Mouse (Mus musculus): Measurements from ENCODE around the gene Cct4. TPM values are rescaled to one million over a fixed set of nuclear protein-coding genes. Genes with fewer than 3 reads are reported as not detected.

Cct4 gene
- 298 TPM for polyA plus RNA-seq (2015; fragmentation: Illumina TruSeq; extraction: RNeasy Lipid Tissue Mini Kit (QIAGEN cat#74804); ENCODE audit: insufficient read depth, low replicate concordance)

DNA sequence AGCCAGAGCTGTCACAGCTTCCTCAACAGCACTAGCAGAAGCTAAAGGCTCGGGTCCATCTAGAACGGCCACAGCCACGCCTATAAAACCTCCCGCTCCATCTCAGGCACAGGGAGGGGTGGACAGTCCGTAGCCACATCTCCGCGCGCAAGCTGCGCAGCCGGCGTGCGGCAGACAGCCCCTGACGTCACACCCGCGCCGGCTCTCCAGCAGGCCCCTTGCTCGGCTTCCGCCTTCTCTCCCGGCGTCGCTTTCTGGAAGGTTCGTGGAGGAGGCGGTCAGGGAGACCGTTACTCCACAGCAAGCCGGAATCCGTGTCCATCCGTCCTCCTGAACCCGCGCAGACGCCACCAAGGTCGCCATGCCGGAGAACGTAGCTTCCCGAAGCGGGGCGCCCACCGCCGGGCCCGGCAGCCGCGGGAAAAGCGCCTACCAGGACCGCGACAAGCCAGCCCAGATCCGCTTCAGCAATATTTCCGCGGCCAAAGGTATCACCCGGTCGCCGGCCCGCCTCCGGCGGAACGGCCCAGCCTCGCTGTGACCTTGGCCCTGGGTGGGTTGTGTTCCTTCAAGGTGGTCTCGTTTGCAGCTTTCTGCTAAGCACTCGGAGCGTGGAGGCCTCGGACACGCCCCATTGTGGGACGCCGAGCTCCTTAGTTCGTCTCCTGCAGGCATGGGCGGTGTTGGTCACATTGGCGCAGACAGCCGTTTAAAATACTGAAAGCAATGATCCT lies at the start of gene Cct4:
Gene Cct4 (plus strand): TSS at position 127 of the 734 bp plus-strand sequence.

DNA sequence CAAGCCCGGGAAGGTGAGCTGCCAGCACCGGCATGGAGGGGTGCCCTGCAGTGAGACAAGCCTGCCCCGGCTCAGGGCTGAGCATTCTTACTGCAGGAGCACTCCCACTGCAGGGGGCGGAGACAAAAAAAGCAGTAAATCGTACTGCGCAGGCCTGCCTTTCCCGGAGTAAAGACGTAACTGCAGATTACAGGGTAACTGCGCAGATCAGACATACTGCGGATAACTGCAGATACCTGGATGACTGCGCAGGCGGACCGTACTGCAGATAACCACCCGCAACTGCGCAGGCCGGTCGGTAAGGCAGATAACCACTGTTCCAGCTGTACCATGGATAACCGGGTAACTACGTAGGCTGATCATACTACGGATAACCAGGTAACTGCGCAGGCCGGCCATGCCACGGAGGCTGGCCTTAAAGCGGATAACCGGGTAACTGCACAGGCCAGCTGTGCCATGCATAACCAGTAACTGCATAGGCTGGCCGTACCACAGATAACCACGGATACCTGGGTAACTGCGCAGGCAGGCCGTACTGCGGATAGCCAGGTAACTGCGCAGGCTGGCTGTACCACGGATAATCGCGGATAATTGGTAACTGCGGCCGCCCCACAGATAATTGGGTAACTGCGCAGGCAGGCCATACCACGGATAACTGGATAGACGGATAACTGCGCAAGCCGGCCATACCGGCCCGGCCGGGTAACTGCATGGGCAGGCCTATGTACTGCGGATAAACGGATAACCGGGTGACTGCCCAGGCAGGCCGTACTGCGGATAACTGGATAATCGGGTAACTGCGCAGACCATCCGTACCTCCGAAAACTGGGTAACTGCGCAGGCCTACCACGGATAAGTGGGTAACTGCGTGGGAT lies 18.2 kb upstream of the Cct4 start, which contains the start of gene Zrsr1:
Gene Zrsr1 (plus strand): TSS at position 171 of the 875 bp plus-strand sequence.

DNA sequence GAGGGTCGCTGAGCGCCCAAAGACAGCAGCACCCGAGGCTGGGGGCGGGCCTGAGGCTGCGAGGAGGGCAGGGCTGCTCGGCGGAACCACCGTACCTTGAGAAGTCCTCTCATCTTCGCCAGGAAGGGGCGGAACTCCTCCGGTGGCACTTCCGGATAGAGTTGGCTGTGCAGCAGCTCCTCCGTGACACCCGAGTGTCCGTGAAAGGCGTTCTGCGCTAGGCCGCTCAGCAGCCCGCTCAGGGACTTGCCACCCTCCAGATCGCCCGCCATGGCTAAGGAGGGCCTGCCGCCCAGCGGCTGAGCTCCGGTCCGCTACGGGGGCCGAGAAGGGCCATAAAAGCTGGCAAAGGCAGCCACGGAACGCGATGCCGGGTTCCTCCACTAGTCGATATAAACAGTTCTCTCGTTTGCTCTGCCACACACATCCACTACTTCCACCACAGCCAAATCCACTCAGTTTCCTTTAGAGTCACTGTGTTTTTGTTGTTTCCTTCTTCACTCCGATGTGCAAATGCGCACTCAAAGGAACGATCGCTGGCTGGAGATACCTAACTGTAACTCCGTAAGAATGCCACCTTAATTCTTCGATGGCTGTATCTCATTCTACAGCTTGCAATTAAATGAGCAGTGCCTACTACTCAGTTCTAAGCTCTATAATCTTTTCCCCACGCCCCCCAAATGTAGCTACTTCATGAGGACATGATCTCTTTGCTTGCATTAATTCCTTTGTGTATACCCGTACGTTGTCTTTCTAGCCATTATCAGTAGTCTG lies 8.1 kb upstream of the Cct4 start, which contains the start of the genes Gm28048 and Commd1:
Gene Gm28048 (minus strand): TSS at position 107 of the 774 bp plus-strand sequence.
Gene Commd1 (minus strand): TSS at position 399 of the 774 bp plus-strand sequence.

DNA sequence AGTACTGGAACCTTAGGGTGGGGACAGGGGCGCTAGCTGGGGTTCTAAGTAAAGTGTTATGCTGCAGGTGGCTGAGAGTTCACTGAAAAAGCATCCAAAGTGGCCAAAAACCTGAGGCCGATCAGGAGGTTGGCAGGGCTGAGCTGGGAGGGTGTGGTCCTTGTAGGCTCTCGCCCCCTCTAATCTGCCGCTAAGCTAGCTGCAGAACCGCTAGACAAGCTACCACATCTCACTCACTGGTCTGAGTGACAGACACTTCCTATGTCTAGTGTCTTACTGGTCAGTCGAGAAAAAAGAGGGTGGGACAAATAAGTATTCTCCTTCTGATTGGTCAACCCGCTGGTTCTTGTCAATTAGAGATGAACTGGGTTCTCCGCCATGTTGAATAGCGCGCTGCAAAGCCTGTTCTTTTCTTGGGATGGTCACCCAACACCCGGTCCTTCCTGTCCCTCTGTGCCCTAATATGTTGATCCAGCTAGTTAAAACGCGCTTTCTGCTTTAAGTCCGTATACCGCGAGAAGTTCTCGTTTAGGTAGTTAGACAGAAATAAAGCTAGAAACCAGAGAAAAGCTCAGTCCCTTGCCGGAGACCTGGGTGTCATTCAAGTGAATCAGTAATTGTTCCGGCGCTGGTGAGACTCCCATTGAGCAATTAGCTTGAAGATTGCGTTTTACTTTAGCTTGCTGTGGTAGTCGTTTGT lies 17.3 kb downstream of the Cct4 start, which contains the start of gene Fam161a:
Gene Fam161a (plus strand): TSS at position 51 of the 700 bp plus-strand sequence.

Other genes starting within 250 kb of the Cct4 start
- 69.6 TPM for gene B3gnt2, start 129.6 kb upstream of the Cct4 start, polyA plus RNA-seq (2015; fragmentation: Illumina TruSeq; extraction: RNeasy Lipid Tissue Mini Kit (QIAGEN cat#74804); ENCODE audit: insufficient read depth, low replicate concordance)
- 55.2 TPM for gene Zrsr1, start 18.5 kb upstream of the Cct4 start, polyA plus RNA-seq (2015; fragmentation: Illumina TruSeq; extraction: RNeasy Lipid Tissue Mini Kit (QIAGEN cat#74804); ENCODE audit: insufficient read depth, low replicate concordance)
- 59.6 TPM for gene Gm28048, start 8.4 kb upstream of the Cct4 start, polyA plus RNA-seq (2015; fragmentation: Illumina TruSeq; extraction: RNeasy Lipid Tissue Mini Kit (QIAGEN cat#74804); ENCODE audit: insufficient read depth, low replicate concordance)
- 72.2 TPM for gene Commd1, start 8.1 kb upstream of the Cct4 start, polyA plus RNA-seq (2015; fragmentation: Illumina TruSeq; extraction: RNeasy Lipid Tissue Mini Kit (QIAGEN cat#74804); ENCODE audit: insufficient read depth, low replicate concordance)
- 3.5 TPM for gene Fam161a, start 17.0 kb downstream of the Cct4 start, polyA plus RNA-seq (2015; fragmentation: Illumina TruSeq; extraction: RNeasy Lipid Tissue Mini Kit (QIAGEN cat#74804); ENCODE audit: insufficient read depth, low replicate concordance)

All from spleen, adult 10 weeks (tissue).